Mouse (Mus musculus) CH12F3 (cell line): ENCODE results near the gene Shank3.

Experiments used
- in situ Hi-C: fragments of 300-500 bp; cut with MboI; formaldehyde crosslinking; loops from 2 replicates; pipeline ENCODE4 v1.14.3; 2020; ENCODE audit warnings: low sequenced_read_pairs

The Shank3 gene

GRCm38 (mm10) chr15:89551733-89552132 is 52.3 kb downstream of the Shank3 start:
- in situ Hi-C loops = no loop called here

DNA sequence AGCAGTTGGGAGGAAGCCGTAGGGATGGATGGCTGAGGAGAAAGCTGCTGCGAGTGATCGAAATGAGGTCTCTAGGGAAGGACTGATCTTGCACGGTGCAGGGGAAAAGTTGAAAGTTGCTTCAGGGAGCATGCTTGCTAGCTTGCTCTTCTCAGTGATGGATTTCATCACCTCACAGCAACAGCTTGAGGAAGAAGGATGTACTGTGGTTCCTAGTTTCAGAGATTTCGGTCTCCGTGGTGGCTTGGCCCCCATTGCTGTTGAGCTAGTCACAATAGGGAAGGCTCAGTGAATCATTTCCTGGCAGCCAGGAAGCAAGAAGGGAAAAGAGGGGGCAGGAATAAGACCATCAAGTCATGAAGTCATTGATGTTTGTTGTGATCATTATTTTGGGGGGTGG is 56.2 kb downstream of the Shank3 start:
- in situ Hi-C loops = no loop called here

DNA sequence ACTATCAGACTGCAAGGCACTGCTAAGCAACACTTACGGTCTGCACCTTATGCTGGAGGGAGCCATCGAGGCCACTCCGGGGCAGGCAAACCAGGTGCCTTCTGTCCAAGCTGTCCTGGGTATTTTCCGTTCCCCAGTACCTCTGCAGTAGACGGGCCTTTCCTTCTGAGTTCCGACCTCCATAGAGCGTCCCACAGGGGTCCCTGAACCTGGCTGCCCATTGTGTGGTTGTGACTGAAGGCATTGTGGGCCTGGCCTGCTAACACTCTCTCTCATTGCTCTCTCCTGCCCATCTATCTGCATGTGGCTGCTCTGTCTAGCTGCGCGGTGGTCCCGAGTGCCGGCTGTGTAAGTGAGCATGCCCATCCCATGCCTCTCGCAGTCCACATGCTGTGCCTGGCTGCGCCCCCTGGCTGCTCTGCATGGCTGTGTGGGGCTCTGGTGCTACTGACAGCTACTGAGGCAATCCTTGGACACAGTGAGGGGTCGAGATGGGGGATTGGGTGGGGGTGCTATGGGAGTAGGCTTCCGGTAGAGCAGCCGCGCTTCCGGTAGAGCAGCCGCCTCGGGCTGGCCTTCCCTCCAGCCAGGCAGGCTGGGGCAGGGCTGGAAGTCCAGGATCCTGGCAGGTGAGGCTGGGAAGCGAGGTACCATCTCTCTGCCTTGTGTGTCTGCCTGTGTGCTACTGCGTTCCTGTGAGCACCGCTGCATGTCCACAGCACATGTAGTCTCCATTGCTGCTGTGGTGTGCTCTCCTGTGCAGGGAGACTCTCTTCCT is 57.2 kb downstream of the Shank3 start:
- in situ Hi-C loops = no loop called here

DNA sequence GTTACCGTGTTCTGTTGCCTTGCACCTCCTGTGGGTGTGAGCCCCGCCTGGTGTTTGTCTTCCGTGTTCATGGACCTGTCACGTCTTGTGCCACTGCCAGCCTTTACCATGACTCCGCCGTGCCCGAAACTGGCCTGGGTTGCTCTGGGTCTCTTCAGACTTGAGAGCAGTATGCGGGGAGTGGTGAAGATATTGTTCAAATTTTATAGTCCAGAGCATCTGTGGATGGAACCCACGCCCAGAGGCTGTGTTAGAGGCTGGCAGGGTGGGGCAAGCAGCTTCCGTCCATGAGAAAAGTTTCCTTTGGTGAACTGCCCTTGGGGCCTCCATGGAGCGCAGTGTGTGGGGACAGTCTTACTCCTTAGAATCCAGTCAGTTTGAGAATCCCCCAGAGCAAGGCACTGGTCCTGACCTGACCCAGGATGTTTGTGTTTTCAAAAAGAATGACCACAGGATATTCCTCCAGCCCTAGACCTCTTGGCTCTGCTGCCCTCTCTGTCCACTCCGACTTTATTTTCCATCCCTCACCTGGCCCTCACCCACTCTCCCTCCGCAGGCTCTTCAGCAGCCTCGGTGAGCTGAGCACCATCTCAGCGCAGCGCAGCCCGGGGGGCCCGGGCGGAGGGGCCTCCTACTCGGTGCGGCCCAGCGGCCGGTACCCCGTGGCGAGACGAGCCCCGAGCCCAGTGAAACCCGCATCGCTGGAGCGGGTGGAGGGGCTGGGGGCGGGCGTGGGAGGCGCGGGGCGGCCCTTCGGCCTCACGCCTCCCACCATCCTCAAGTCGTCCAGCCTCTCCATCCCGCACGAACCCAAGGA is 58.0 kb downstream of the Shank3 start:
- in situ Hi-C loops = no loop called here

GRCm38 (mm10) chr15:89557996-89558390 is 58.6 kb downstream of the Shank3 start:
- in situ Hi-C loops = no loop called here

DNA sequence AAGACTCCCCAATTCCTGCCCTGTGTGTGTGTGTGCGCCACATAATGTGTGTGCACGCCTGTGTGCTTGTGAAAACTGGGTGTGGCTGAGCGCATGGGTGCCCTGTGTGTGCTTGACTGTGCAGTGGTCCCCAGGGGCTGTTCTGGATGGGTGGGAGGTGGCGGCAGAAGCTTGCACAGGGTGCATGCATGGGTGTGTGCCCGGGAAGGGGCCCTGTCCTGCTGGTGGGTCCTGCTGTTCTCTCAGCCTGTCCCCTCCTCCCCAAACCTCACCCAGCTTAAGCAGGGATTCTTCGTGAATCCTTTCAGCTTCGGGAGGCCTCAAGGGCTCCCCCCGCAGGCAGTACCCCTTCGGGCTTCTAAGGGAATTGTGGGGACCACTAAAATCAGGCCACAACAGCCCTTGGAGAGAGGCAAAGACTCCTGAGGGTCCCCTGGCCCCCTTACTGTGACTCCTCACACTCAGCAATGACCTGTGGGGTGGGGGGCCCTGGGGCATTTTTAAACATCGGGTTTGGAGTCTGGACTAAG is 59.8 kb downstream of the Shank3 start:
- in situ Hi-C loops = no loop called here

DNA sequence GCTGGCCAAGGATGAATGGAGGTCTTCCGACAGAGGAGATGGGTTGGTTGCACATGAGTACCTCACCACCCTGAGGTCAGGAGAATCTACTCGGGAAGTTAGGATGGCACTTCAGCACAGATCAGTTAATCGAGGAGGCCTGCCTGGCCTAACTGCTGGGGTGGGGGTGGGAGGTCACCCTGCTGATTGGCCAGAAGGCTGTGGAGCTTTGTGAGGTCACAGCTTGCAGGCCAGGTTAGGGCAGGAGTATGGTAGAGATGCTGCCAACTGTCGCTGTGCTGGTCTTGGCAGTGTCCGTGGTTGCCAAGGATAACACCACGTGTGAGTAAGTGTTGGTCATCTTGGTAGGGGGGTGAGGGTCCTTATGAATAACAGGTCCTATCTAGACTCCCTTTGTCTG is 68.7 kb downstream of the Shank3 start, which contains the start of gene Acr:
Acr (plus strand) TSS at position 213 of the 400 bp plus-strand sequence.
- in situ Hi-C loops = no loop called here

DNA sequence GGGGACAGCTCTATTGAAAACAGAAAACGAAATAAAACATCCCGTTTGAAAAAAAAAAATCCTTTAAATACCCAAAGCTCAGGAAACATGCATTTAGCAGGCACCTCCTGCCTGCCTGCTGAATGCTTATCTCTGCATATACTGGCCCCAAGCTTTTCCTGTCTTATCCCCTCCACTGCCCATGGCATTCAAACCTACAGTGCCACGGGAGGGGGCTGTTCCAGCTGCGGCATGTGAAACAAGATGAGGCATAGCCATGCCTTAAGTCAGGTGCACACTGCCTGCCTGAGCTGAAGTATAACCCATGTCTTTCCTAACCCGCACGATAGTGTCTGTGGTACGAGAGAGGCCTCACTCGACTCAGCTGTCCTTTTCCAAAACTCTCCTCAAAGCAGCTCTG is 72.7 kb downstream of the Shank3 start:
- in situ Hi-C loops = no loop called here

- in situ Hi-C loops = no loop called here
Measured at GRCm38 (mm10) chr15:89582494-89582893, 83.1 kb downstream of the Shank3 start.

GRCm38 (mm10) chr15:89585101-89585500 is 85.7 kb downstream of the Shank3 start:
- in situ Hi-C loops = no loop called here

- in situ Hi-C loops = no loop called here
Measured at GRCm38 (mm10) chr15:89585631-89586030, 86.2 kb downstream of the Shank3 start.

DNA sequence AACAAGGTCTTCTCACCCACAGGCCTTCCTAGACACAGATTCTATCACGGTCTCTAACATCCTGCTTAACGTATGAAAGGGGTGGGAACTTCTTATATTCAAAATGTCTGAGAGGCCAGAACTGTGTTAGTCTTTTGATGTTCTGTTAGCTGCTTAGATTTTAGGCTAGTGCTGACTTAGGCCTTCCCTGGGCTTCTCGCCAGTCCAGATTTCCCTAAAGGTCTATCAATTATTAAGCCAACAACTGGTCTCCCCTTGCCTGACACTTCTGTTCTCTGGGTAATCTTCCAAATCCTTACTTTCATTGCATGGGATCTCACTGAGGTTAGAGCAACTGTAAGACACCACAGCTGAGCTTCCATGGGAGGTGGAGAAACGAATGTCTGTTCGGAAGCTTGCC is 89.7 kb downstream of the Shank3 start:
- in situ Hi-C loops = no loop called here

GRCm38 (mm10) chr15:89591317-89591716 is 91.9 kb downstream of the Shank3 start:
- in situ Hi-C loops = no loop called here

DNA sequence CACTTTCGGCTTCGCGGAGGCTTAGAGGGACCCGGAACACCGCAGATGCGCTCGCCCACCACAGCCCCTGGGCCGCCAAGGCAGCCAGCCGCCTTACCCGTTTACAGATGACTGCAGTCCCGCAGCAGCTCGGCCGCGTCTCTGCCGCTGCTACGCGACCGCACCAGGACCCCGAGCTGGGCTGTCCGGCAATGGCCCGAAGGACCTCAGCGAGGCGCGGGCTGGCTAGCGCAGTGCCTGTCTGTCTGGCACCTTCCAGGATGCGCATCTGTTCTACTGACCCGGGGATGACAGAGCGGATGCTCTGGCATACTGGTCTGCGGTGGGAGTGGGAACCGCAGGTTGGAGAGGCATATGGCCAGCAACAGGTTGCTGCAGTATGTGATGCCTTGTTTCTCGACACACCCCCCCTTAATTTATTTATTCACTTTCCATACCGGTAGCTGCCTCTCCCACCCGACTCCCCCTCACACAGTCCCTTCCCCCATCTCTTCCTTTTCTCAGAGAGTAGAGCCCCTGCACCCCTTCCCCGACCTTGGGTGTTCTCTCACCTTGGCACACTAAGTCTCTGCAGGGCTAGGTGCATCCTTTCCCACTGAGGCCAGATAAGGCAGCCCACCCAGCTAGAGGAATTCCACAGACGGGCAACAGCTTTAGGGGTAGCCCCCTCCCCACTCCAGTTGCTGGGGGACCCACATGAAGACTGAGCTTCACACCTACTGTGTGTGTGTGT is 92.5 kb downstream of the Shank3 start, which contains the start of gene Rabl2:
Rabl2 (minus strand) TSS at position 201 of the 733 bp plus-strand sequence.
- in situ Hi-C loops = no loop called here

DNA sequence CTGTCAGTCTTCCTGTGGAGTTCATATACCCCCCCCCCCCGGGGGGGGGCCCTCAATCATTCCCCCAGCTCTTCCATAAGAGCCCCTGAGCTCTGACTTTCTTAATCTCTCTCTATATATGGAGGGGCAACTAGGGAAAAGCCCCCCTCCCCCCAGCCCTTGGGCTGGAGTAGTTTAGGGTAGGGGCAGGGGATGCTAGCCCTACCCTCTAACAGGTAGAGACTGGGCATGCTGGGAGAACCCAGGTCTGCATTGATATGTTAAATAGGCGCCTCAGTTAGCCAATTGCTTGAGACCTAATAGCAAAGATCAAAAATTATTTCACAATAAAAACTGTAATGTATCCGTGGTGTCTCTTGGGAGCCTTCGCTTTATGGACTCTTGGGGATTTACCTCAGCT is 93.1 kb downstream of the Shank3 start:
- in situ Hi-C loops = no loop called here

- in situ Hi-C loops = no loop called here
Measured at GRCm38 (mm10) chr15:89605822-89606570, 106.6 kb downstream of the Shank3 start.

DNA sequence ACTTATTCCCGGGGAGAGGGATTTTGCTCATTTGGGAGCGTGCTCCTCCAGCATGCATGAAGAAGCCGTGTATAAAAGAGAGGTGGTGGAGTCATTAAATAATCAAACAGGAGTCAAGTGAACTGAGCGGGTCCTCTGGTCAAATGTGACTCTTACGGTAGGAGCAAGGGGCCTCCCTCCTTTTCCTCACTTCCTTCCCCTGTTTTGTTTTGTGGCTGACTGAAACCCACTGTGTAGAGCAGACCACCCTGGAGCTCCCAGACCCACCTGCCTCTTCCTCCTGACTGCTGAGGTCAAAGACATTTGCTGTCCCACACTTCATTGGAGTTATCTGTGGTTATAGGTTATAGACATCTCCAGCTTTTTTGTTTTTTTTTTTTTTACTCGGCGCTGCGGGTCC is 108.1 kb downstream of the Shank3 start:
- in situ Hi-C loops = no loop called here

- in situ Hi-C loops = no loop called here
Measured at GRCm38 (mm10) chr15:89607888-89608287, 108.5 kb downstream of the Shank3 start.
